Mouse (Mus musculus): ENCODE measurements at regions not wholly inside any gene's neighbourhood (a gene's known extent, or its start where the extent isn't known, plus 50 kb on each side); places are given as distances from the start of the nearest gene placed in this dataset.

DNA sequence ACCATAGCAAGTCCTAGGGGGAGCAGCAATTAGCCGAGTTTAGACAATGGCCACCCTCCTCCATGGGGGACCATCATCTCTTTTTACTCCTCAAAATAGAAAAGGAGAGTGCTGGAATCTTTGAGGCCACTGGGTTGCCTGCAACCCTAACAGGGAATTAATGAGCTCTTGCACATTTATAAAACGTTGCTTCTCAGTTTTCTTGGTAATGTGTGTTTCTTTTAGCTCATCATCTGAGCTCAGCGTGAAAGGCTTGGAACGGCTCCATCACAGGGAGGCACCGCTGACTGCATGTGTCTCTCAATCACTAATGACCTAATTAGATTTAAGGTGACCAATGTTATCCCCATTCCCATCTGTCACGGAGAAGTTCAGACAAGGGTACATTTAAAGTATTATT is 595.9 kb downstream of the Tmem132b start:
- TF ChIP-seq POLR2A (IDR thresholded peaks at IDR 0.05; ENCODE audit: borderline replicate concordance, extremely low read depth, insufficient read depth, insufficient read length): no peak
- 72% methylated on average over 6 of the region's 6 CpGs for WGBS
- Histone ChIP-seq H3K4me1 (ENCODE audit: control insufficient read depth, insufficient read depth, low read length) (no peaks in the 10 kb centered on the region), H3K36me3 (ENCODE audit: control insufficient read depth, insufficient read depth, low read length) (no peaks in the 10 kb centered on the region), H3K9me3 (ENCODE audit: control insufficient read depth, low read length) (no peaks in the 10 kb centered on the region), H3K4me3 (replicated peaks; ENCODE audit: low read length) (no peak overlapping the region), H3K27me3 (ENCODE audit: control insufficient read depth, insufficient read depth, low read length) (no peaks in the 10 kb centered on the region), H3K4me2 (replicated peaks; ENCODE audit: low read depth, low read length, severe bottlenecking) (no peak overlapping the region), H3K9ac (ENCODE audit: low read depth, low read length, severe bottlenecking) (no peak overlapping the region), H3K27ac (replicated peaks; ENCODE audit: low read depth, low read length) (no peak overlapping the region)
- DNase-seq (ENCODE audit: low spot score) (no peak), ATAC-seq (ENCODE audit: low FRiP score, low read depth) (no peak)

DNA sequence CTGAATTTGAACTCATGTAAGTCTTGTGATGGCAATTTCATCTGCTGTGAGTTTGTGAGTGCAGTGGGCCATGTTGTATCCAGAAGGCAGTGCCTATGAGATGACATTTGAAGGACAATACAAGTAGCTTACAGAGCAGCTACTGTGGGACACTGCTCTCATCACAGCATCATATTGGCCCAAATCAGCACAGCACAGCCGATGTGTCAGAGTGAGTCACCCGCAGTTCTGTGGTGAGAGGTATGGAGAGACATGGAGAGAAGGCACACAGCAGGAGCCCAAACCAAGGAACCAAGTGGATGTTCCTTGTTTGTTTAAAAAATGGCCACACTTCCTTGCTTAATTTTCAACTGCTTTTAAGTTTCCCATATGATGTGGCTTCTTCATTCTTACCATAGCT is 617.3 kb downstream of the Tmem132b start:
- ATAC-seq (ENCODE audit: low FRiP score, low read depth): no peak
- no peaks in the 10 kb centered on the region for H3K4me1 ChIP-seq (ENCODE audit: control insufficient read depth, insufficient read depth, low read length)
- H3K36me3 ChIP-seq (ENCODE audit: control insufficient read depth, insufficient read depth, low read length): no peaks in the 10 kb centered on the region
- no peak overlapping the region for H3K9ac ChIP-seq (ENCODE audit: low read depth, low read length, severe bottlenecking)
- no peaks in the 10 kb centered on the region for H3K27me3 ChIP-seq (ENCODE audit: control insufficient read depth, insufficient read depth, low read length)
- TF ChIP-seq POLR2A (IDR thresholded peaks at IDR 0.05; ENCODE audit: borderline replicate concordance, extremely low read depth, insufficient read depth, insufficient read length): no peak
- H3K9me3 ChIP-seq (ENCODE audit: control insufficient read depth, low read length): no peaks in the 10 kb centered on the region
- H3K4me3 ChIP-seq (replicated peaks; ENCODE audit: low read length): no peak overlapping the region
- H3K4me2 ChIP-seq (replicated peaks; ENCODE audit: low read depth, low read length, severe bottlenecking): no peak overlapping the region
- DNase-seq (ENCODE audit: low spot score): no peak
- H3K27ac ChIP-seq (replicated peaks; ENCODE audit: low read depth, low read length): no peak overlapping the region
- WGBS: 94% methylated on average over 2 of the region's 2 CpGs

- Histone ChIP-seq H3K4me1 (ENCODE audit: control insufficient read depth, insufficient read depth, low read length) (no peaks in the 10 kb centered on the region), H3K27me3 (ENCODE audit: control insufficient read depth, insufficient read depth, low read length) (no peaks in the 10 kb centered on the region), H3K9me3 (ENCODE audit: control insufficient read depth, low read length) (no peaks in the 10 kb centered on the region), H3K27ac (replicated peaks; ENCODE audit: low read depth, low read length) (no peak overlapping the region), H3K4me2 (replicated peaks; ENCODE audit: low read depth, low read length, severe bottlenecking) (no peak overlapping the region), H3K4me3 (replicated peaks; ENCODE audit: low read length) (no peak overlapping the region), H3K36me3 (ENCODE audit: control insufficient read depth, insufficient read depth, low read length) (no peaks in the 10 kb centered on the region), H3K9ac (ENCODE audit: low read depth, low read length, severe bottlenecking) (no peak overlapping the region)
- DNase-seq (ENCODE audit: low spot score) (no peak), ATAC-seq (ENCODE audit: low FRiP score, low read depth) (no peak)
- TF ChIP-seq POLR2A (IDR thresholded peaks at IDR 0.05; ENCODE audit: borderline replicate concordance, extremely low read depth, insufficient read depth, insufficient read length): no peak
- 57% methylated on average over 6 of the region's 6 CpGs for WGBS
Measured at GRCm38 (mm10) chr5:126155216-126155880, 623.8 kb downstream of the Tmem132b start.

DNA sequence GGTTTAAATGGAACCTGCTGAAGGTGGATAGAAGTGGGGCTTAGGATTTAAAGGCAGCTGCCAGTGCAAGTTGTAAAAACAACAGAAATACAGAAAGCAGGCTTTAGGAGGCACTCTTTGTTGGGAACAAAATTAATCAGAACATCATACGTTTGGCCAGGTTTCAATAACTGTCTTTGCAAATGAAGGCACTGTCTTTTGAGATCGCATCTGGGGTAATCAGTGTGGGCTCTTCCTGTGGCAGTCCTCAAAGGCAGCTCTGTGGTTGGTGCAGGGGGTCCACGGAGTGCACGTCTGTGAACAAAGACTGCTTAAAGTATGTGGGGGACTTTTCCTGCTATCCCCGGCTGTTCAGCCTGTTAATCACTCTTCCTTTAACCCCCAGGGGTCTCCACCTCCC is 654.5 kb downstream of the Tmem132b start:
- H3K4me1 ChIP-seq (ENCODE audit: control insufficient read depth, insufficient read depth, low read length): no peaks in the 10 kb centered on the region
- no peaks in the 10 kb centered on the region for H3K27me3 ChIP-seq (ENCODE audit: control insufficient read depth, insufficient read depth, low read length)
- no peak overlapping the region for H3K9ac ChIP-seq (ENCODE audit: low read depth, low read length, severe bottlenecking)
- no peak for TF ChIP-seq POLR2A (IDR thresholded peaks at IDR 0.05; ENCODE audit: borderline replicate concordance, extremely low read depth, insufficient read depth, insufficient read length)
- no peak overlapping the region for H3K4me2 ChIP-seq (replicated peaks; ENCODE audit: low read depth, low read length, severe bottlenecking)
- ATAC-seq (ENCODE audit: low FRiP score, low read depth): no peak
- no peaks in the 10 kb centered on the region for H3K9me3 ChIP-seq (ENCODE audit: control insufficient read depth, low read length)
- 47% methylated on average over 5 of the region's 5 CpGs for WGBS
- DNase-seq (ENCODE audit: low spot score): no peak
- no peak overlapping the region for H3K27ac ChIP-seq (replicated peaks; ENCODE audit: low read depth, low read length)
- H3K4me3 ChIP-seq (replicated peaks; ENCODE audit: low read length): no peak overlapping the region
- H3K36me3 ChIP-seq (ENCODE audit: control insufficient read depth, insufficient read depth, low read length): no peaks in the 10 kb centered on the region

DNA sequence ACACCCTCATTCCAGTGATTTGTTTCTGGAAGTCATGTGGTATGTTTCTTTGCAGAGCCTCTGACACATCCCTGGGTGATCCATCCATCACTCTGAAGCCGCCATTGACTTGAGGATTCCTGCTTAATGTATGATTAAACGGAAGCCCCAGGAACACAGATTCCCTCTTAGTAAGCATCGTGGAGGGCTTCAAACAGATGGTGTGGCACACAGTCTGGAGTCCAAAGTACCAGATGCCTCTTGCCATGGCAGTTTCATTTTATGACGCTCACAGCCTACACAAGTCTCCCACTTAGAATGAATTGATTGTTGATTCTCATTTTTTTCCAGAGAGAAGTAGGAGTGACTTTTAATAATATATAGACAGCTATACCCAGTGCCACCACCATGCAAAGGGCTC is 668.3 kb downstream of the Tmem132b start:
- Histone ChIP-seq H3K4me1 (ENCODE audit: control insufficient read depth, insufficient read depth, low read length) (no peaks in the 10 kb centered on the region), H3K9me3 (ENCODE audit: control insufficient read depth, low read length) (no peaks in the 10 kb centered on the region), H3K9ac (ENCODE audit: low read depth, low read length, severe bottlenecking) (no peak overlapping the region), H3K27ac (replicated peaks; ENCODE audit: low read depth, low read length) (no peak overlapping the region), H3K4me3 (replicated peaks; ENCODE audit: low read length) (no peak overlapping the region), H3K4me2 (replicated peaks; ENCODE audit: low read depth, low read length, severe bottlenecking) (no peak overlapping the region), H3K27me3 (ENCODE audit: control insufficient read depth, insufficient read depth, low read length) (no peaks in the 10 kb centered on the region), H3K36me3 (ENCODE audit: control insufficient read depth, insufficient read depth, low read length) (no peaks in the 10 kb centered on the region)
- 66% methylated on average over 4 of the region's 4 CpGs for WGBS
- DNase-seq (ENCODE audit: low spot score) (no peak), ATAC-seq (ENCODE audit: low FRiP score, low read depth) (no peak)
- no peak for TF ChIP-seq POLR2A (IDR thresholded peaks at IDR 0.05; ENCODE audit: borderline replicate concordance, extremely low read depth, insufficient read depth, insufficient read length)

- TF ChIP-seq POLR2A (IDR thresholded peaks at IDR 0.05; ENCODE audit: borderline replicate concordance, extremely low read depth, insufficient read depth, insufficient read length): no peak
- Histone ChIP-seq H3K4me2 (replicated peaks; ENCODE audit: low read depth, low read length, severe bottlenecking) (no peak overlapping the region), H3K27ac (replicated peaks; ENCODE audit: low read depth, low read length) (no peak overlapping the region), H3K27me3 (ENCODE audit: control insufficient read depth, insufficient read depth, low read length) (no peaks in the 10 kb centered on the region), H3K9ac (ENCODE audit: low read depth, low read length, severe bottlenecking) (no peak overlapping the region), H3K4me3 (replicated peaks; ENCODE audit: low read length) (no peak overlapping the region), H3K4me1 (ENCODE audit: control insufficient read depth, insufficient read depth, low read length) (no peaks in the 10 kb centered on the region), H3K9me3 (ENCODE audit: control insufficient read depth, low read length) (no peaks in the 10 kb centered on the region), H3K36me3 (ENCODE audit: control insufficient read depth, insufficient read depth, low read length) (no peaks in the 10 kb centered on the region)
- WGBS: 24% methylated on average over 4 of the region's 4 CpGs
- ATAC-seq (ENCODE audit: low FRiP score, low read depth): no peak
- no peak for DNase-seq (ENCODE audit: low spot score)
Measured at GRCm38 (mm10) chr5:126201535-126201934, 670.0 kb downstream of the Tmem132b start.

Data from limb, embryonic 14.5 days (tissue).